Mouse (Mus musculus): ENCODE measurements around the gene Col9a2.

GRCm38 (mm10) chr4:121010770-121011549 is 28.2 kb upstream of the Col9a2 start:
- TF ChIP-seq CTCF (conservative IDR thresholded peaks at IDR 0.05; ENCODE audit: low read length) (no peak), POU5F1 (IDR thresholded peaks at IDR 0.05; ENCODE audit: borderline replicate concordance, low read length) (no peak), NANOG (IDR thresholded peaks at IDR 0.05; ENCODE audit: borderline replicate concordance, low read length) (no peak)

Measured in E14TG2a.4 (cell line).